Mouse (Mus musculus): ENCODE measurements around the gene Cyp2d22. TPM values are rescaled to one million over a fixed set of nuclear protein-coding genes. Genes with fewer than 3 reads are reported as not detected.
"Not testable (repeated sequence)": the region's sequence is repeated elsewhere in the genome, so short reads cannot be mapped to it uniquely, and the experiment has no call there.

The Cyp2d22 gene
- polyA plus RNA-seq, 1 experiment = 0.08 TPM

DNA sequence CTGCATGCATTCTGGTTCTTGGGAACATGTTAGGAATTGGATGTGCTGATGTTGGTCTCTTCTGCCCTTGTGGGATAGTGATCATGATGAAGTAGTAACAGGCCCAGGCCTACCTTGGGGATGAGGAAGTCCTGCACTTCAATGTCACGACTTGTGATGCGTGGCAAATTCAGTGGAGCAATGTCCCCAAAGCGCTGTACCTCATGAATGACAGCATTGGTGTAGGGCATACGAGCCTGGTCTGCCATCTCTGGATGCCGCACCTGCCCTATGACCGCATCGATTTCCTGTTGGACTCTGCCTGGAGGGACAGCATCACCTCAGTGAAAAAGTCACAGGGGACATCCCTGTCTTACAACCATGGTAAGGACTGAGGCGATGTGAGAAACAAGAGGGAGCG is 23.5 kb upstream of the Cyp2d22 start:
- no peaks in the 10 kb centered on the region for H3K9me3 ChIP-seq (ENCODE audit: control insufficient read depth, low read length)
- no peak for TF ChIP-seq TAL1 (IDR thresholded peaks at IDR 0.05; ENCODE audit: low read length)
- no peak for TF ChIP-seq GATA1 (IDR thresholded peaks at IDR 0.05; ENCODE audit: low read length)
- H3K4me3 ChIP-seq (replicated peaks) = no peak overlapping the region
- H3K36me3 ChIP-seq (ENCODE audit: control insufficient read depth) = no peaks in the 10 kb centered on the region; the same call in 1 of the 2 replicates
- no peaks in the 10 kb centered on the region for H3K27me3 ChIP-seq (ENCODE audit: control insufficient read depth)
- no peaks in the 10 kb centered on the region for H3K4me1 ChIP-seq (ENCODE audit: control insufficient read depth)

DNA sequence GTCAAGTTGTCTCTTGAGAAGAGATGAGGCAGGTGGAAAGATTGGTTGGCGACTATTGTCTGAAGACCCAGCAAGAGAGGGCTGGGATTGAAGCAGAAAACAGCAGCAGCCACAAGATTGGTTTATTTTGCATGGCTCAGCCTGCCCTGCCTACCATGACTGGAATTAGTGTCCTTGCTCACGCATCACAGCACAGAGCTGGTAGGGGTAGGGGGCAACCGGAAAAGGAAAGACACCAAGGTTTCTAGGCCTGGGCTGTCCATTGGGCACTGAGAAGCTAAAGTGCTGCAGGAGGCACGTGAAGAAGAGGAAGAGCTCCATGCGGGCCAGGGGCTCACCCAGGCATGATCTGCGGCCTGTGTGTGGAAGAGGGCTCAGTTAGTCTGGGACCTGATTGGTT is 22.7 kb upstream of the Cyp2d22 start:
- H3K27me3 ChIP-seq (ENCODE audit: control insufficient read depth) = no peaks in the 10 kb centered on the region
- H3K4me3 ChIP-seq (replicated peaks) = no peak overlapping the region
- no peak for TF ChIP-seq GATA1 (IDR thresholded peaks at IDR 0.05; ENCODE audit: low read length)
- TF ChIP-seq TAL1 (IDR thresholded peaks at IDR 0.05; ENCODE audit: low read length) = no peak
- H3K4me1 ChIP-seq (ENCODE audit: control insufficient read depth) = no peaks in the 10 kb centered on the region
- no peaks in the 10 kb centered on the region for H3K9me3 ChIP-seq (ENCODE audit: control insufficient read depth, low read length)
- H3K36me3 ChIP-seq (ENCODE audit: control insufficient read depth) = no peaks in the 10 kb centered on the region; the same call in 1 of the 2 replicates

DNA sequence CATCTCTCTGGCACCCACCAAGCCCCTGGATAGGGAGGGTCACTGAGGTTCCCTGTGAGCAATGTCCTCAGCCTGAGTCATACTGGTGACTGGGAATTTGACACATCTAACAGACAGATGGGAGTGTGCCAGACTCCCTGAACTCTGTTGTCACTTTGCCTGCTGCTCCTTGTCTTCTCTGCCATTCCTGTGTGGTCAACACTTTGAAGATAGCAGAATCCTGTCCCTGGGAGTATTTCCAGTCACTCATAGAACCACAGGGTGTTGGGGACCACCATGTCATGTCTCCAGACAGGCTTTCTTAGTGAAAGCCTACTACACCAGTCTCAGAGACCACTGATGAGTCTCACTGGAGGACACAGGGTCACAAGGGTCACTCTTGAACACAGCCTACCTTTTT is 22.0 kb upstream of the Cyp2d22 start:
- Histone ChIP-seq H3K4me1 (ENCODE audit: control insufficient read depth) (no peaks in the 10 kb centered on the region), H3K27me3 (ENCODE audit: control insufficient read depth) (no peaks in the 10 kb centered on the region), H3K36me3 (ENCODE audit: control insufficient read depth) (no peaks in the 10 kb centered on the region; the same call in 1 of the 2 replicates), H3K9me3 (ENCODE audit: control insufficient read depth, low read length) (no peaks in the 10 kb centered on the region), H3K4me3 (replicated peaks) (no peak overlapping the region)
- TF ChIP-seq GATA1 (IDR thresholded peaks at IDR 0.05; ENCODE audit: low read length) (no peak), TAL1 (IDR thresholded peaks at IDR 0.05; ENCODE audit: low read length) (no peak)

DNA sequence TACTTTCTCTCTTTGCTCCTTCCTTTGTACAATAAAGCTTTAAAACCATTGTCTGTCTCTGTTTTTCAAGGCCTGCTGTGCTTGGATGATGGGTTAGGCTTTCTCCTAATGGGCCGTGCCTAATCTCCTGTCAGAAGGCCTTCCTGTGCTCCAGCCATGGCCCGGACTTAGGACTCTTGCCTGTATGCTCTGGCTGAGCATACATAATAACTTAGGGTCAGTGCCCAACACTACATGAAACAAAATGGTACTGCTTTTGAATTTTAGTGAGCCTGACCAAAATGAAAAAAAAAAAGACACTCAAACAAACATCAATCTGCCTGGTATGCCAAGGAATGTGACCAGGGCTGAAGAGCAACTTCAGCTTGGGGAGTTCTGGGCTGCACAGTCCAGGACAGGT is 21.5 kb upstream of the Cyp2d22 start:
- no peak for TF ChIP-seq GATA1 (IDR thresholded peaks at IDR 0.05; ENCODE audit: low read length)
- no peak for TF ChIP-seq TAL1 (IDR thresholded peaks at IDR 0.05; ENCODE audit: low read length)
- Histone ChIP-seq H3K4me3 (replicated peaks) (no peak overlapping the region), H3K4me1 (ENCODE audit: control insufficient read depth) (no peaks in the 10 kb centered on the region), H3K9me3 (ENCODE audit: control insufficient read depth, low read length) (no peaks in the 10 kb centered on the region), H3K27me3 (ENCODE audit: control insufficient read depth) (no peaks in the 10 kb centered on the region), H3K36me3 (ENCODE audit: control insufficient read depth) (no peaks in the 10 kb centered on the region; the same call in 1 of the 2 replicates)

DNA sequence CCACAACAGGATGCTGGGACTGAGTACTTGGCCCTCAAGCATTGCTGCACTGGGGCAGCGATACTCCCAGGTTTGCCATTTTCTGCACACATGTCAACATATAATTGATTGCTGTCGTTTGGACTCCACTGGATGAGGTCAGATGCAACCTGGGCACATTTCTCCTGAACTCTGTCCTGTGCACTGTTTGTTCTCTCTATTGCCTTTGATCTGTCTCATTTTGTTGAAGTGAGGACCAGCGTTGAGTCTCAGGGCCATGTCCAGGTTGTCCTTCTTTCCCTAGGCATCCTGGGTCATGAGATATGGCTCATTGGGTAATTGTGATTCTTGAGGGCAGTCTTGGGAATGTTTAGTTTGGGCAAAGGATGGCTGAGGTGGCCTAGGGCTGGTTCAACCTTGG is 15.9 kb upstream of the Cyp2d22 start:
- H3K9me3 ChIP-seq (ENCODE audit: control insufficient read depth, low read length); H3K4me1 ChIP-seq (ENCODE audit: control insufficient read depth); H3K36me3 ChIP-seq (ENCODE audit: control insufficient read depth); H3K4me3 ChIP-seq (replicated peaks); H3K27me3 ChIP-seq (ENCODE audit: control insufficient read depth): not testable (repeated sequence)

DNA sequence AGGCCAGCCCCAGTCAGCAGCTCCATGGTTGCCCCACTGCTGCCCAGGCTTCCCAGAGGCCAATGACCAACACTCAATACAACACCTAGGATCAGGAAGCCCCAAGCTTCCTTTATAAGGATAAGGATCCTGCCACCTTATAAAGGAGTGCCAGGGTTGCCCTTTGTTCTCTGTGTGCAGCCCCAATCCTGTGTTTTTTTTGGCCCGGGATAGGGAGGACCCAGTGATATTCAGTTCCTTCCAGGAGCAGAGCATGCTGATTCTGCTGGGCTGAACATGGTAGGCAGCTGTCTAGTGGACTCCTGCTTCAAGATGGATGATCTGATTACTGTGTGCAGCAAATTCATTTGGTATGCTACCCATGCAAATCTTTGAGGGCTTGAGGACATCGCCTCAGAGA is 13.9 kb upstream of the Cyp2d22 start, which contains the start of gene Cyp2d11:
Gene Cyp2d11, minus strand, starts transcription at position 101 of the 400 bp plus-strand sequence.
- H3K36me3 ChIP-seq (ENCODE audit: control insufficient read depth); H3K27me3 ChIP-seq (ENCODE audit: control insufficient read depth); H3K4me1 ChIP-seq (ENCODE audit: control insufficient read depth); H3K9me3 ChIP-seq (ENCODE audit: control insufficient read depth, low read length); H3K4me3 ChIP-seq (replicated peaks): not testable (repeated sequence)

DNA sequence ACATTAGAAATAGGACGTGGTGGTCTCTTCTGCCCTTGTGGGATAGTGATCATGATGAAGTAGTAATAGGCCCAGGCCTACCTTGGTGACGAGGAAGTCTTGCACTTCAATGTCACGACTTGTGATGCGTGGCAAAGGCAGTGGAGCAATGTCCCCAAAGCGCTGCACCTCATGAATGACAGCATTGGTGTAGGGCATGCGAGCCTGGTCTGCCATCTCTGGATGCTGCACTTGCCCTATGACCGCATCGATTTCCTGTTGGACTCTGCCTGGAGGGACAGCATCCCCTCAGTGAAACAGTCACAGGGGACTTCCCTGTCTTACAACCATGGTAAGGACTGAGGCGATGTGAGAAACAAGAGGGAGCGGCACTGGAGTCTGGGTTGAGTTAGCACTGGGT is 9.9 kb upstream of the Cyp2d22 start:
- not testable (repeated sequence) for H3K27me3 ChIP-seq (ENCODE audit: control insufficient read depth); H3K4me1 ChIP-seq (ENCODE audit: control insufficient read depth)

DNA sequence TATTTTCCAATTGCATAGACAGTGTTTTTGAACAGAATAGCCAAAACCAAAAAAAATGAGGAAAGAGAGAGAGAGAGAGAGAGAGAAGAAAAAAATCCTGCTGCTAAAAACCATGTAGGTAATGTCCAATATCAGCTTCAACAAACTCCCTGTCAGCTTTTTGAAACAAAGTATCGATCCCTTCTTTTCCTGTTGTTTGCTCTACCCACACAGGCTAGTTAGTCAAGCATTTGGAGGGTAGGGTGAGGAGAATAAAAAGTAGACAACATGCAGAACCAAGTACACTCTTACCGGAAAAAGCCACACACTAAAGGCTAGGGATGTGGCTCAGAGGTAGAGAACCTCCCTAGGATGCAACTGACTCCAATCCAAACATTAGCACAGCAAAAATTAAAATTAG is 5.7 kb upstream of the Cyp2d22 start:
- no peak overlapping the region for H3K4me3 ChIP-seq (replicated peaks)
- no peaks in the 10 kb centered on the region for H3K36me3 ChIP-seq (ENCODE audit: control insufficient read depth)
- H3K27me3 ChIP-seq (ENCODE audit: control insufficient read depth) = no peaks in the 10 kb centered on the region; the same call in none of the 2 replicates
- no peaks in the 10 kb centered on the region for H3K4me1 ChIP-seq (ENCODE audit: control insufficient read depth)
- no peak for TF ChIP-seq TAL1 (IDR thresholded peaks at IDR 0.05; ENCODE audit: low read length)
- no peak for TF ChIP-seq GATA1 (IDR thresholded peaks at IDR 0.05; ENCODE audit: low read length)
- no peaks in the 10 kb centered on the region for H3K9me3 ChIP-seq (ENCODE audit: control insufficient read depth, low read length)

More for the DNA sequence above, 9.9 kb upstream of the Cyp2d22 start:
- not testable (repeated sequence) for H3K36me3 ChIP-seq (ENCODE audit: control insufficient read depth); H3K9me3 ChIP-seq (ENCODE audit: control insufficient read depth, low read length); H3K4me3 ChIP-seq (replicated peaks)

DNA sequence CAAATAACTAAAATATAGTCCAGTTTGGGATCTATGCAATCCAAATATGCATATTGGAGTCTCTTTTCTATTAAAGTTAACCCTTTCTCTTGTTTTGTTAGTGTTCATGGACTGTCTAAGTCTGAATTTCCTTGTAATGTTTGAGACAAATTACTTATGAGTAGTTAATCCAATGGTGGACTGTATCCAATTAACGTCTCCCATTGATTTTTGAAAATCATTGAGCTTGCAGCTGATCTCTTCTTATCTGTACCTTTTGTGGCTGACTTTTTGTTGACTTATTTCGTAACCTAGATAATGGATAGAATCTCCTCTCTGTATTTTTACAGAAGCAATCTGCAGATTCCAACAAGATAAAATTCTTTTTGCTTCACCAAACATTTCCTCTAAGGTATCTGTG is 2.4 kb upstream of the Cyp2d22 start:
- Histone ChIP-seq H3K4me3 (replicated peaks) (no peak overlapping the region), H3K27me3 (ENCODE audit: control insufficient read depth) (peaks cover 11% of the 10 kb centered on the region), H3K36me3 (ENCODE audit: control insufficient read depth) (no peaks in the 10 kb centered on the region), H3K9me3 (ENCODE audit: control insufficient read depth, low read length) (no peaks in the 10 kb centered on the region), H3K4me1 (ENCODE audit: control insufficient read depth) (peaks cover 8% of the 10 kb centered on the region)
- TF ChIP-seq GATA1 (IDR thresholded peaks at IDR 0.05; ENCODE audit: low read length) = no peak
- no peak for TF ChIP-seq TAL1 (IDR thresholded peaks at IDR 0.05; ENCODE audit: low read length)

DNA sequence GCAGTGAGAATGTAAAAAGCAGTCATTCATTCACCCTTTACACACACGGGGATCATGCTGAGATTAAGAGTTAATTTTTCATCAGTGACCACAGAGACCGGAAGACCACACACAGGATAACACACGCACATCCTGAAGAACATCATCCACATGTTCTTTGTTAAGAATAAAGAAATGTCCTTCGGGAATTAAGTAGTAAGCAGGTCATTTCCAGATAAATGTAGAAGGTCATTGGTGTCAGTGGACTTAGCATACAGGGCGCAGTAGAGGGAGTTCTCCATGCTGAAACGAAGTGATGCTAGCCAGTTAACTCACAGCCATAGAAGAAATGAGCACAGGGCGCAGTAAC is 628 bp upstream of the Cyp2d22 start:
- Histone ChIP-seq H3K9me3 (ENCODE audit: control insufficient read depth, low read length) (no peaks in the 10 kb centered on the region), H3K36me3 (ENCODE audit: control insufficient read depth) (no peaks in the 10 kb centered on the region; the same call in 1 of the 2 replicates), H3K27me3 (ENCODE audit: control insufficient read depth) (peaks cover 11% of the 10 kb centered on the region), H3K4me1 (ENCODE audit: control insufficient read depth) (peaks cover 8% of the 10 kb centered on the region), H3K4me3 (replicated peaks) (no peak overlapping the region)
- TF ChIP-seq TAL1 (IDR thresholded peaks at IDR 0.05; ENCODE audit: low read length) (no peak), GATA1 (IDR thresholded peaks at IDR 0.05; ENCODE audit: low read length) (no peak)

Data from erythroblast, embryonic 14.5 days (primary cell).